Comparison of ENCODE assay signal across 8 mouse cellular contexts in genomic region chr10:42678331-42678730, GRCm38 (mm10).
DNase-seq lines count a peak whose midpoint lies in the region; ATAC-seq and TF ChIP-seq lines count a peak whose summit lies in the region.

No protein-coding gene starts in this region.

- no peak overlapping the region for H3K9ac ChIP-seq in intestine, embryonic 15.5 days
- peak overlapping the region; percentile 54 for H3K9ac ChIP-seq in neural tube, embryonic 12.5 days

- no peak for DNase-seq in layer of hippocampus, adult 2 months (ENCODE audit: low spot score in 2 of 2)
- DNase-seq in layer of hippocampus, adult 9-11 months, result no peak
- no peak for DNase-seq in cerebellum, adult 11-12 months
- no peak for DNase-seq in adrenal gland, adult (ENCODE audit: inconsistent age in 2 of 2, low spot score in 1 of 2)
- no peak for DNase-seq in ovary, postnatal 14 days (ENCODE audit: low spot score)

- H3K36me3 ChIP-seq in intestine, embryonic 15.5 days, result no peaks in the 10 kb centered on the region
- no peaks in the 10 kb centered on the region for H3K36me3 ChIP-seq in neural tube, embryonic 12.5 days

- no peaks in the 10 kb centered on the region for H3K9me3 ChIP-seq in intestine, embryonic 15.5 days
- peaks cover 2% of the 10 kb centered on the region; the same call in 1 of the 2 replicates for H3K9me3 ChIP-seq in neural tube, embryonic 12.5 days

- H3K4me2 ChIP-seq in intestine, embryonic 15.5 days (replicated peaks), result peak overlapping the region; percentile 87
- H3K4me2 ChIP-seq in neural tube, embryonic 12.5 days (replicated peaks), result peak overlapping the region; percentile 88

- no peaks in the 10 kb centered on the region for H3K27me3 ChIP-seq in intestine, embryonic 15.5 days (replicated peaks)
- no peaks in the 10 kb centered on the region for H3K27me3 ChIP-seq in neural tube, embryonic 12.5 days (replicated peaks)

- peaks cover 7% of the 10 kb centered on the region for H3K4me1 ChIP-seq in cortical plate, adult 2 months (ENCODE audit: control insufficient read depth, insufficient read depth, low read length)
- no peaks in the 10 kb centered on the region for H3K4me1 ChIP-seq in intestine, embryonic 15.5 days (replicated peaks)
- H3K4me1 ChIP-seq in neural tube, embryonic 12.5 days, result peaks cover 14% of the 10 kb centered on the region; the same call in 1 of the 2 replicates

- WGBS in intestine, embryonic 15.5 days, result 48% methylated on average over 6 of the region's 6 CpGs
- 47% methylated on average over 6 of the region's 6 CpGs for WGBS in neural tube, embryonic 12.5 days

- H3K4me3 ChIP-seq in layer of hippocampus, adult 2 months, result peak overlapping the region; percentile 99
- H3K4me3 ChIP-seq in cortical plate, adult 2 months (ENCODE audit: insufficient read depth, low read length), result peak overlapping the region; percentile 64
- H3K4me3 ChIP-seq in intestine, embryonic 15.5 days (replicated peaks), result peak overlapping the region; percentile 94
- peak overlapping the region; percentile 92 for H3K4me3 ChIP-seq in neural tube, embryonic 12.5 days

- no peak for TF ChIP-seq CTCF in layer of hippocampus, adult 2 months (conservative IDR thresholded peaks at IDR 0.05)
- TF ChIP-seq CTCF in cortical plate, adult 2 months (IDR thresholded peaks at IDR 0.05; ENCODE audit: extremely low read depth, insufficient read depth, low read length), result no peak

- ATAC-seq in intestine, embryonic 15.5 days, result no peak
- ATAC-seq in neural tube, embryonic 12.5 days (ENCODE audit: low FRiP score, low read depth), result peak; percentile 10; the same call in 1 of the 2 replicates

- no peak for TF ChIP-seq POLR2A in cortical plate, adult 2 months (IDR thresholded peaks at IDR 0.05; ENCODE audit: extremely low read depth, insufficient read depth, low read length)

- H3K27ac ChIP-seq in layer of hippocampus, adult 2 months, result peak overlapping the region; percentile 90; the same call in 1 of the 2 replicates
- H3K27ac ChIP-seq in cortical plate, adult 2 months (ENCODE audit: insufficient read depth, low read length), result no peak overlapping the region
- no peak overlapping the region for H3K27ac ChIP-seq in intestine, embryonic 15.5 days
- no peak overlapping the region for H3K27ac ChIP-seq in neural tube, embryonic 12.5 days
